Mouse (Mus musculus): ENCODE data around the gene Fhl4. TPM values are rescaled to one million over a fixed set of nuclear protein-coding genes. Genes with fewer than 3 reads are reported as not detected.

Gene Fhl4
- total and polyA plus RNA-seq, 3 experiments = 0.87 to 1.8 (median 0.89) TPM

GRCm38 (mm10) chr10:85071605-85072152 is 30.6 kb downstream of the Fhl4 start:
- TF ChIP-seq MAX (IDR thresholded peaks at IDR 0.05; ENCODE audit: low read length) (no peak), BHLHE40 (IDR thresholded peaks at IDR 0.05; ENCODE audit: low read depth, low read length) (no peak), E2F4 (IDR thresholded peaks at IDR 0.05; ENCODE audit: insufficient replicate concordance, low read depth, low read length) (no peak), CTCF (conservative IDR thresholded peaks at IDR 0.05 in 1 of 2, IDR thresholded peaks at IDR 0.05 in 1 of 2; ENCODE audit: low read depth in 2 of 2, low read length in 2 of 2) (no peak)
- no peaks in the 10 kb centered on the region for H3K4me1 ChIP-seq (ENCODE audit: control insufficient read depth in 1 of 2, insufficient read depth in 2 of 2)
- DNase-seq (ENCODE audit: extremely low read depth) = no peak
- H3K27me3 ChIP-seq (replicated peaks) = no peaks in the 10 kb centered on the region
- no peak overlapping the region for H3K9ac ChIP-seq (ENCODE audit: insufficient read depth, low read depth)
- no peaks in the 10 kb centered on the region for H3K9me3 ChIP-seq (replicated peaks; ENCODE audit: low read length)
- dilution Hi-C loops (cut with MboI; ENCODE audit: extremely low pct_ligation_motif_present, extremely low pct_unique_long_range_greater_than_20kb, low sequenced_read_pairs) (no loop called here), in situ Hi-C loops (cut with MboI; ENCODE audit: low pct_ligation_motif_present, low pct_unique_long_range_greater_than_20kb, low sequenced_read_pairs) (no loop called here)
- H3K27ac ChIP-seq (ENCODE audit: insufficient read depth, low read depth) = no peak overlapping the region
- H3K36me3 ChIP-seq (replicated peaks in 1 of 2; ENCODE audit: control insufficient read depth in 1 of 2, insufficient read depth in 1 of 2, low read length in 1 of 2) = no peaks in the 10 kb centered on the region
- H3K4me2 ChIP-seq (ENCODE audit: insufficient read depth, low read depth, poor library complexity, severe bottlenecking) = no peak overlapping the region
- no peak overlapping the region for H3K4me3 ChIP-seq (replicated peaks in 1 of 3; ENCODE audit: low read depth in 2 of 3, low read length in 2 of 3, poor library complexity in 1 of 3)
- H3K79me2 ChIP-seq (replicated peaks; ENCODE audit: control insufficient read depth, extremely low read depth, insufficient read depth, poor library complexity, severe bottlenecking) = no peaks in the 10 kb centered on the region

GRCm38 (mm10) chr10:85054876-85055275 is 47.4 kb downstream of the Fhl4 start:
- Histone ChIP-seq H3K4me2 (ENCODE audit: insufficient read depth, low read depth, poor library complexity, severe bottlenecking) (no peak overlapping the region), H3K4me1 (ENCODE audit: control insufficient read depth in 1 of 2, insufficient read depth in 2 of 2) (no peaks in the 10 kb centered on the region)
- dilution Hi-C loops (cut with MboI; ENCODE audit: extremely low pct_ligation_motif_present, extremely low pct_unique_long_range_greater_than_20kb, low sequenced_read_pairs) = no loop called here

GRCm38 (mm10) chr10:85052451-85052850 is 49.8 kb downstream of the Fhl4 start:
- Histone ChIP-seq H3K27ac (ENCODE audit: insufficient read depth, low read depth) (no peak overlapping the region), H3K9me3 (replicated peaks; ENCODE audit: low read length) (peaks cover 6% of the 10 kb centered on the region), H3K9ac (ENCODE audit: insufficient read depth, low read depth) (no peak overlapping the region), H3K27me3 (replicated peaks) (no peaks in the 10 kb centered on the region), H3K4me1 (ENCODE audit: control insufficient read depth in 1 of 2, insufficient read depth in 2 of 2) (no peaks in the 10 kb centered on the region), H3K4me2 (ENCODE audit: insufficient read depth, low read depth, poor library complexity, severe bottlenecking) (no peak overlapping the region), H3K36me3 (replicated peaks in 1 of 2; ENCODE audit: control insufficient read depth in 1 of 2, insufficient read depth in 1 of 2, low read length in 1 of 2) (no peaks in the 10 kb centered on the region), H3K4me3 (replicated peaks in 1 of 3; ENCODE audit: low read depth in 2 of 3, low read length in 2 of 3, poor library complexity in 1 of 3) (no peak overlapping the region), H3K79me2 (replicated peaks; ENCODE audit: control insufficient read depth, extremely low read depth, insufficient read depth, poor library complexity, severe bottlenecking) (no peaks in the 10 kb centered on the region)
- dilution Hi-C loops (cut with MboI; ENCODE audit: extremely low pct_ligation_motif_present, extremely low pct_unique_long_range_greater_than_20kb, low sequenced_read_pairs) = no loop called here
- TF ChIP-seq ZNF384 (IDR thresholded peaks at IDR 0.05; ENCODE audit: low read depth, low read length) (no peak), RCOR1 (conservative IDR thresholded peaks at IDR 0.05; ENCODE audit: low read depth, low read length) (no peak), JUND (conservative IDR thresholded peaks at IDR 0.05; ENCODE audit: low read depth, low read length) (no peak), ZKSCAN1 (IDR thresholded peaks at IDR 0.05; ENCODE audit: borderline replicate concordance, low read depth, low read length) (no peak), POLR2A (IDR thresholded peaks at IDR 0.05; ENCODE audit: low read depth, low read length) (no peak), MAFK (IDR thresholded peaks at IDR 0.05; ENCODE audit: insufficient replicate concordance, low read length) (no peak), USF2 (conservative IDR thresholded peaks at IDR 0.05; ENCODE audit: low read depth, low read length) (no peak), PAX5 (IDR thresholded peaks at IDR 0.05; ENCODE audit: low read length) (no peak), E2F4 (IDR thresholded peaks at IDR 0.05; ENCODE audit: insufficient replicate concordance, low read depth, low read length) (no peak), IRF4 (IDR thresholded peaks at IDR 0.05; ENCODE audit: low read depth, low read length) (no peak), MAX (IDR thresholded peaks at IDR 0.05; ENCODE audit: low read length) (no peak), SIN3A (IDR thresholded peaks at IDR 0.05; ENCODE audit: low read length) (no peak), POLR2AphosphoS2 (IDR thresholded peaks at IDR 0.05; ENCODE audit: low read depth, low read length) (no peak), ZC3H11A (IDR thresholded peaks at IDR 0.05; ENCODE audit: low read depth, low read length) (no peak), TCF12 (IDR thresholded peaks at IDR 0.05; ENCODE audit: low read depth, low read length) (no peak), ZMIZ1 (IDR thresholded peaks at IDR 0.05; ENCODE audit: low read depth, low read length) (no peak)
- no peak for DNase-seq (ENCODE audit: extremely low read depth)
- in situ Hi-C loops (cut with MboI; ENCODE audit: low pct_ligation_motif_present, low pct_unique_long_range_greater_than_20kb, low sequenced_read_pairs) = no loop called here

More at GRCm38 (mm10) chr10:85054876-85055275, 47.4 kb downstream of the Fhl4 start:
- H3K27me3 ChIP-seq (replicated peaks) = no peaks in the 10 kb centered on the region
- H3K4me3 ChIP-seq (replicated peaks in 1 of 3; ENCODE audit: low read depth in 2 of 3, low read length in 2 of 3, poor library complexity in 1 of 3) = no peak overlapping the region
- no peaks in the 10 kb centered on the region for H3K79me2 ChIP-seq (replicated peaks; ENCODE audit: control insufficient read depth, extremely low read depth, insufficient read depth, poor library complexity, severe bottlenecking)
- no peak overlapping the region for H3K9ac ChIP-seq (ENCODE audit: insufficient read depth, low read depth)
- in situ Hi-C loops (cut with MboI; ENCODE audit: low pct_ligation_motif_present, low pct_unique_long_range_greater_than_20kb, low sequenced_read_pairs) = no loop called here
- no peaks in the 10 kb centered on the region for H3K9me3 ChIP-seq (replicated peaks; ENCODE audit: low read length)
- H3K36me3 ChIP-seq (replicated peaks in 1 of 2; ENCODE audit: control insufficient read depth in 1 of 2, insufficient read depth in 1 of 2, low read length in 1 of 2) = no peaks in the 10 kb centered on the region
- H3K27ac ChIP-seq (ENCODE audit: insufficient read depth, low read depth) = no peak overlapping the region
- no peak for DNase-seq (ENCODE audit: extremely low read depth)
- no peak for TF ChIP-seq KAT2A (IDR thresholded peaks at IDR 0.05; ENCODE audit: insufficient replicate concordance, low read length)
- no peak for TF ChIP-seq JUND (conservative IDR thresholded peaks at IDR 0.05; ENCODE audit: low read depth, low read length)
- no peak for TF ChIP-seq MAFK (IDR thresholded peaks at IDR 0.05; ENCODE audit: insufficient replicate concordance, low read length)
- no peak for TF ChIP-seq E2F4 (IDR thresholded peaks at IDR 0.05; ENCODE audit: insufficient replicate concordance, low read depth, low read length)
- no peak for TF ChIP-seq USF2 (conservative IDR thresholded peaks at IDR 0.05; ENCODE audit: low read depth, low read length)
- TF ChIP-seq EP300 (IDR thresholded peaks at IDR 0.05; ENCODE audit: low read length) = no peak
- TF ChIP-seq ETS1 (conservative IDR thresholded peaks at IDR 0.05; ENCODE audit: low read depth, low read length) = no peak
- TF ChIP-seq MAZ (IDR thresholded peaks at IDR 0.05; ENCODE audit: low read depth, low read length) = no peak
- no peak for TF ChIP-seq ZKSCAN1 (IDR thresholded peaks at IDR 0.05; ENCODE audit: borderline replicate concordance, low read depth, low read length)
- TF ChIP-seq ELF1 (IDR thresholded peaks at IDR 0.05; ENCODE audit: low read depth, low read length) = no peak
- no peak for TF ChIP-seq MYC (IDR thresholded peaks at IDR 0.05; ENCODE audit: low read depth, low read length)
- no peak for TF ChIP-seq POLR2AphosphoS2 (IDR thresholded peaks at IDR 0.05; ENCODE audit: low read depth, low read length)

All from CH12.LX (cell line).